Mouse (Mus musculus): ENCODE results near the gene Lmcd1. TPM values are rescaled to one million over a fixed set of nuclear protein-coding genes. Genes with fewer than 3 reads are reported as not detected.
A peak's percentile ranks its signal among the peaks of the same experiment; 100 is the strongest.
"Not testable (repeated sequence)": the region's sequence is repeated elsewhere in the genome, so short reads cannot be mapped to it uniquely, and the experiment has no call there.

The Lmcd1 gene
- total RNA-seq (2021) = 1 to 10 TPM; 6.7 to 8.6 TPM
- long read RNA-seq, partial matches to known transcripts = 2 of 4 reads
- long read RNA-seq, other reads (novel, unspliced or antisense) = 0 of 4 reads

GRCm38 (mm10) chr6:112273501-112274205 is at the start of gene Lmcd1:
TSS of gene Lmcd1 (plus strand) at chr6:112273758.
- peak; percentile 54 to 63 for DNase-seq (ENCODE audit: low spot score in 2 of 2)

DNA sequence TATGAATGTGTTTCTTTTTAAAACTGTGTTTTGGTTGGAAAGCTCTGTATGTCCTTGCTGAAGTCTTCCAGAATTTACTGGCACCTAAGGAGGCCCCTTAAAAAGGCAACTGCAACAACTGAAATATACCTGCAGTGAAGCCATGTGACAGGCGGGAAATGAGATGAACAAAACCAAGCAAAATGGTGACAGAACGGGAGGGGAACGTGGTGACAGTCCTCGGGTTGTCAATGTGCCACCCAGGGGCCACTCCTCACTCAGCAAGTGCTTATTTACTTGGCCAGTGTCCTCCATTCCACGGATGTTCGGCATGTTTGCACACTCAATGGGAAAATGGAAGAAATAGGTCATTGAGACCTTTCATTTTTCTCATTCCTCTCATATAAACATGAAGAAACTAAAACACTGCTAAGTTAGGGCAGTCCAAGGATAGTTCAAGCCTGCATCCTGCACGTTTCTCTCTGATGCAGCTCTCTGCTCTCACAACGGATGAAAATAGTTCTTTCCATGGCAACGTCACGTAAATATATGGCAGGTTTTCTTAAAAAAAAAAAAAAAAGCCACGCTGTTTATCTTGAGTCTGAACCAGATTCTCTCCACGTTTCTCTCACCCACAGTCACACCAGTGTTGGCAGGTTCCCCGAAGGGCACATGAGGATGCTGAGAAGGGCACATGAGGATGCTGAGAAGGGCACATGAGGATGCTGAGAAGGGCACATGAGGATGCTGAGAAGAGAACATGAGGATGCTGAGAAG is 49.5 kb upstream of the Lmcd1 start:
- no peak for DNase-seq (ENCODE audit: low spot score in 2 of 2)

DNA sequence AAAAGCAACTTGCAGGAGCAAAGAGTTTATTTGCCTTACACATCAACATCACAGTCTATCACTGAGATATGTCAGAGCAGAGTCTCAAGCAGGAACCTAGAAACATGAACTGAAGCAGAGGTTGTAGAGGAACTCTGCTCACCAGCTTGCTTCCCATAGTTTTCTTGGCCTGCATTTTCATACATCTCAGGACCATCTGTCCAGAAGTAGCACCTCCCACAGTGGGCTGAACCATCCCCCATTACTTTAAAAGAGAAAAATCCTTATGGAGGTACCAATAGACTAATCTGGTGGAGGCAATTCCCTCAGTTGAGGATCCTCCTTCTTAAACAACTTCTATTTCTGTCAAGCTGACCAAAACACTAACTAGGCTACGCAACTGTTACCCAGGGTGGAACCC is 36.8 kb upstream of the Lmcd1 start:
- DNase-seq (ENCODE audit: low spot score in 2 of 2) = peak in 1 of 2 experiments; percentile 16

- DNase-seq (ENCODE audit: low spot score in 2 of 2) = peak in 1 of 2 experiments; percentile 23
These were observed 31.3 kb upstream of the Lmcd1 start for GRCm38 (mm10) chr6:112242216-112242615.

- DNase-seq (ENCODE audit: low spot score in 2 of 2) = peak in 1 of 2 experiments; percentile 27
These were observed 27.9 kb upstream of the Lmcd1 start for GRCm38 (mm10) chr6:112245639-112246038.

GRCm38 (mm10) chr6:112246636-112247035 is 26.9 kb upstream of the Lmcd1 start:
- DNase-seq (ENCODE audit: low spot score in 2 of 2) = no peak

- not testable (repeated sequence) for DNase-seq (ENCODE audit: low spot score in 2 of 2)
These were observed 19.6 kb upstream of the Lmcd1 start for GRCm38 (mm10) chr6:112253943-112254342.

DNA sequence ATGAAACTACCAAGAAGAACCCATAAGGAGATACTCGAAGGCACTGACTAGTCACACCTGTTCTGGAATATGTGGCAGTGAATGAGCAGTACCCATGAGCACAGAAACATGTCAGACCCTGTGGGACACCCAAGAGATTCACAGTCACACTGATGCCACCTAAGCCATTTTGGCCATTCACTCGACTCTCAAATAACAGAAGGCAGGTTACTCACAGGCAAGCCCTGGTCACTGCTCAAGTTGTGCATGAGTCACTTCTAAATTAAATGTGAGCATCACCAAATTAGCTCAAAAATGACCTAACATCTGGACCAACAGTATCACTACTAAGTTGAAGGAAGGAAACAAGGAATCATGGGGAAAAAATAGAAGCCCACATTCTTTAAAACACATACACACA is 18.6 kb upstream of the Lmcd1 start:
- DNase-seq (ENCODE audit: low spot score in 2 of 2) = no peak

DNA sequence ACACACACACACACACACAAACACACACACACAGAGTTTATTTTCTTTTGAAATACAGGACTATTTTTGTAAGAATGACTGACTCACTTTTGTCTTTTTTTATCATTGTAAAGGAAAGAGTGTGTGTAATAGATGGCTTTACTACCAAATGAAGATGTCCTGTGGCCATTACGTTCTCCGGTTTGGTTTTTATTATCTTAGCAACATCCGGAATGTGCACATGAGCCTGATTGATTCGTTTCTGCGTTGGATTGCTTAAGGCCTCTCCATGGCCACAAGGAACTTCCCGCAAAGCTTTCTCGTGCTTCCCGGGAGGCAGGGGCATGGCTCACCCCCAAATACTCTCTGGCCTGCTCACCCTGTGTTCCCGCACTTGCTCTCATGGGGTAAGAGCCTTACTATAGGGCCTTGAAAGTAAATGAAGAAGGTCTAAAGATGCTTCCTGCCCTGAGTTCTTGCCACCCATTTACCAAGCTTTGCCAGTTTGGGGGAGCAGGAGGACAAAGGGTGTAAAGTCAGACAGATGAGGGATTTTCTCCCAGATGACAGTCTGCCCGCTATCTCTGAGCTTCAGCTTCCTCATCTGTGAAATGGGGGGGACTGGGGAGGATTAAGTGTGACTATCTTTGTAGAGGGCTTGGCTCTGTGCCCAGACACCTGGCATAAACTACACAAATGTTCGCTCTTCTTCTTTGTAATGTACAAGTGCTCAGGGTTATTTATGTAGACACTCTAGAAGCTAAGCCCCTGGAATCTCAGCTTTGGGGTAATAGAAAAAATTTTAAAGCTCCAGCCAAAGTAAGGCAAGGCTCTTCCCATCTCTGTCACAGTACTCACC is 18.0 kb upstream of the Lmcd1 start:
- no peak for DNase-seq (ENCODE audit: low spot score in 2 of 2)

- no peak for DNase-seq (ENCODE audit: low spot score in 2 of 2)
These were observed 17.0 kb upstream of the Lmcd1 start for GRCm38 (mm10) chr6:112256599-112256998.

DNA sequence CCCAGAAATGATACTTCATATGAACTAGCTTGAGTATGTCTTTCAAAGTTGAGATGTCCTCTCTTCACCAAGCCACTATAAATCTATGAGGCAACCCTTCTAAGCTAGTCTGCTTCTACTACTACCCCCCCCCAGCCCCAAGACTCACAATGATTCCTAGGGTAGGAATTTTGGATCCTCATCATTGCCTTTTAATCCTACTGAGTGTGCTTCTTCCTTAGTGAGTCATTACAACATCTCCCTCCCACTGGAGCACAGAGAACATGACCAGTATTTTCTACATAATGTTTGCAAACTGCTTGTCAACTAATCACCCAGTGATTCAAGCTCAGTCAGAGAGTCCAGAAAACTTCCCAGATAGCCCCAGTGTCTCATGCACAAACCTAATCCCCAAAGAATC is 12.5 kb upstream of the Lmcd1 start:
- DNase-seq (ENCODE audit: low spot score in 2 of 2) = no peak

GRCm38 (mm10) chr6:112264321-112264720 is 9.2 kb upstream of the Lmcd1 start:
- DNase-seq (ENCODE audit: low spot score in 2 of 2) = no peak

DNA sequence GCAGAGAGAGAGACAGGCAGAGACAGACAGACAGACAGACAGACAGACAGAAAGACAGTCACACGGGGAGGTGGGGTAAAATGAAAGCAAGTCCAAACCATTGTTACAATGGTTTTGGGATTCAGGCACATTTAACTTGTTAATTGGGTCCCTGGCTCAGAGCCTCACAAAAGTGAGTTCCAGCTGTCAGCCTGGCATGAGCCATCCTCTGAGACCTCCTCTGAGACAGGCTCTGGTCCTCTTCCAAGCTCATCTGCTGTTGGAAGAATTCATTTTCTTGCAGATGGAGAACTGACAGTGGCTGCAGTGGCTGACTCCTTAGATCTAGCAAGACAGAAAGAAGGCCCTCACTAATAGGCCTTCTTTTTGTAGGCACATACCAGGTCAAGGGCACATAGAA is 6.9 kb upstream of the Lmcd1 start:
- peak; percentile 69 to 77 for DNase-seq (ENCODE audit: low spot score in 2 of 2)

DNA sequence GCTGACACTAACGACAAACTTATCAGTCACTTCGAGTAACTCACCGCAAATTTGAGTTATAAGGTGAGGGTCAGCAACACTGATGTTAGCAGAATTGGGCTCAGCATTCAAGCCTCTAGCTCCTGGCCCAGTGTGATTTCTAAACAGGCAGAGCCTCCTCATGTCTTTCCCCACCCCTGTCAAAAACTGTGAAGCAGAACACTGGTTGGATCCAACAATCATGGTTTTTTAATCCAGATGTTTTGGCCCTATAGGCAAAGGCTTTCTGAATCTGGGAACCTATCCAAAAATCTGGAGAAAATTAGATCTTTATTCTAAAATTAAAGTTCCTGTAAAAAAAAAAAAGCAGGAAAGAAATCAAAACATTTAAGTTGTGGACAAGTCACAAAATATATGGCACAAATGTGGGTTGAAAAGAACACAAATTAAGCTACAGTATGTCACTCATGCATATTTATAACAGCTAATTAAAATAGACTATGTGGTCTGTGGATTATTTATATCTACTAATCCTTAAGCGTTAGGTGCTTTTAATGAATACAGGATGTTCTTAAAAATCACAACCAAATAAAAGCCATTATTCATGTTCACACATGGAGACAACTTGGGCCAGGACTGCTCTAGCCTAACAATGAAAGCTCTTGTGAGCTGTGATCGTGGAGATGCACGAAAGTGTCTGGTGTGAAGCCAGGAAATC is 5.7 kb upstream of the Lmcd1 start:
- DNase-seq (ENCODE audit: low spot score in 2 of 2) = no peak

GRCm38 (mm10) chr6:112274261-112275055 is 900 bp downstream of the Lmcd1 start:
- peak in 1 of 2 experiments; percentile 33 for DNase-seq (ENCODE audit: low spot score in 2 of 2)

GRCm38 (mm10) chr6:112275731-112276245 is 2.2 kb downstream of the Lmcd1 start:
- no peak for DNase-seq (ENCODE audit: low spot score in 2 of 2)

- DNase-seq (ENCODE audit: low spot score in 2 of 2) = no peak
These were observed 5.2 kb downstream of the Lmcd1 start for GRCm38 (mm10) chr6:112278805-112279204.

DNA sequence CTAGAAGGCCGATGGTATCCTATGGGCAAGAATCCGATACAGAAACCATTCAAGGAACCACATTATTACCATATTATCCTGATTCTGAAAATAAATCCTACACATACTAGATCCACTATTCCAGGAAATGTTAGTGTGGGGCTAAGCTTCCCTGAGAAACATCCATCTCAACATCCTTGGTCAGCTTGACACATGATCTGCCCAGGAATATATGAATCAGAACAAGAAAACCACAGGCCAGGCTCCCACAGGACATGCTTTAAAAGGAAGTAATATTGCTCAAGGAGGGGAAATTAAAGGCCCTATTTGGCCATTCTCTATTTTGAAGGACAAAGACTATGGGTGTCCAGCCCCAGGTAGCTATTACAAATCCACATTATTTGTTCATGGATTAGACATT is 6.6 kb downstream of the Lmcd1 start:
- DNase-seq (ENCODE audit: low spot score in 2 of 2) = no peak

GRCm38 (mm10) chr6:112280945-112281344 is 7.4 kb downstream of the Lmcd1 start:
- no peak for DNase-seq (ENCODE audit: low spot score in 2 of 2)

DNA sequence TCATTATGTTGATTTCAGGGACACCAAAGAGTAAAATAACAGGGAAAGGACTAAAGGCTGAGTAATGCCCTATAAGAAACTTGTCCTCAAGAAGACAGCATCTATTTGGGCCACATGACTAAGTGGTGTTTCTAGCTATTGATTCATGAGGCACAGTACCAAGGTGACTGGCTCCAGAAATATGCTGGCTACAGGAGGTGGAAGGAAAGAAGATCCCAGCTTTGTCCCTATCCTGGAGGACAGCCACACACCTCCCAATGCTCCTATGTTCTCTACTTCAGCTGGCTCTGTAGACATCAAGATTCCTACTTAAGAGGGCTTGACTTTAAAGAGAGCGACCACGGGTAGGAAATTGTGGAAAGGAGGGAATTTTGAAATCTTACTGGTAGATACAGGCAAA is 8.4 kb downstream of the Lmcd1 start:
- no peak for DNase-seq (ENCODE audit: low spot score in 2 of 2)
